Mouse (Mus musculus) lung, embryonic 16.5 days (tissue): ENCODE measurements around the gene Defb13. TPM values are rescaled to one million over a fixed set of nuclear protein-coding genes. Genes with fewer than 3 reads are reported as not detected.
"Not testable (repeated sequence)": the region's sequence is repeated elsewhere in the genome, so short reads cannot be mapped to it uniquely, and the experiment has no call there.

ENCODE experiments used
- ATAC-seq: fragments of 200-750 bp; cut with Nextera tagmentation; 2 replicates; pipeline ENCODE4 v1.8.0; 2017; ENCODE audit warnings: low read depth, mild to moderate bottlenecking, moderate library complexity
- H3K27ac ChIP-seq: fragments of 300-500 bp; sonication (generic); 2 replicates; pipeline ENCODE4 v1.5.1; 2014; ENCODE audit warnings: mild to moderate bottlenecking, control low read depth, low read length
- H3K27me3 ChIP-seq: fragments of 300-500 bp; sonication (generic); 2 replicates; pipeline ENCODE4 v1.6.1; 2014; ENCODE audit warnings: low read depth, low read length, mixed read lengths; ENCODE audit not compliant: control insufficient read depth, insufficient read depth
- H3K36me3 ChIP-seq: fragments of 300-500 bp; sonication (generic); 2 replicates; pipeline ENCODE4 v1.6.1; 2014; ENCODE audit warnings: low read length; ENCODE audit not compliant: control insufficient read depth, insufficient read depth
- H3K4me1 ChIP-seq: fragments of 300-500 bp; sonication (generic); replicated peaks from 2 replicates; pipeline ENCODE4 v1.6.1; 2014; ENCODE audit warnings: low read length, mixed read lengths; ENCODE audit not compliant: control insufficient read depth, insufficient read depth
- H3K4me2 ChIP-seq: fragments of 300-500 bp; sonication (generic); 2 replicates; pipeline ENCODE4 v1.6.1; 2014; ENCODE audit warnings: low read depth, low read length, control low read depth
- H3K4me3 ChIP-seq: fragments of 300-500 bp; sonication (generic); 2 replicates; pipeline ENCODE4 v1.5.1; 2014; ENCODE audit warnings: mild to moderate bottlenecking, low read length, control low read depth
- H3K9ac ChIP-seq: fragments of 300-500 bp; sonication (generic); 2 replicates; pipeline ENCODE4 v1.6.1; 2014; ENCODE audit warnings: low read length, control low read depth
- H3K9me3 ChIP-seq: fragments of 300-500 bp; sonication (generic); 2 replicates; pipeline ENCODE4 v1.6.1; 2016; ENCODE audit warnings: low read length; ENCODE audit not compliant: control insufficient read depth
- WGBS: fragments of 180-500 bp; shearing (Covaris S2); extraction: QIAGEN DNeasy Blood & Tissue Kit; methylation state at CpG from one replicate; pipeline ENCODE4 v1.1.7; 2014; 5-methylcytosine and 5-hydroxymethylcytosine counted together
- polyA plus RNA-seq: library from polyadenylated mRNA; unstranded; fragments of >200 nt; fragmentation: Nextera tagmentation; extraction: Ambion mirVana; gene quantifications from 2 replicates; pipeline ENCODE4 v1.2.1, GENCODE M21; 2015

The Defb13 gene
- polyA plus RNA-seq, result not detected in 2 replicates

- Histone ChIP-seq H3K36me3 (no peaks in the 10 kb centered on the region), H3K27me3 (no peaks in the 10 kb centered on the region), H3K4me1 (no peaks in the 10 kb centered on the region), H3K4me2 (no peak within 1 kb of the TSS), H3K9ac (no peak within 1 kb of the TSS), H3K4me3 (no peak within 1 kb of the TSS), H3K9me3 (no peaks in the 10 kb centered on the region), H3K27ac (no peak within 1 kb of the TSS)
- 86% methylated on average over 6 of the region's 6 CpGs for WGBS
- no peak for ATAC-seq
Observed at GRCm38 (mm10) chr8:21946462-21946861, at the start of gene Defb13. Gene Defb13 (plus strand): TSS chr8:21946762.

DNA sequence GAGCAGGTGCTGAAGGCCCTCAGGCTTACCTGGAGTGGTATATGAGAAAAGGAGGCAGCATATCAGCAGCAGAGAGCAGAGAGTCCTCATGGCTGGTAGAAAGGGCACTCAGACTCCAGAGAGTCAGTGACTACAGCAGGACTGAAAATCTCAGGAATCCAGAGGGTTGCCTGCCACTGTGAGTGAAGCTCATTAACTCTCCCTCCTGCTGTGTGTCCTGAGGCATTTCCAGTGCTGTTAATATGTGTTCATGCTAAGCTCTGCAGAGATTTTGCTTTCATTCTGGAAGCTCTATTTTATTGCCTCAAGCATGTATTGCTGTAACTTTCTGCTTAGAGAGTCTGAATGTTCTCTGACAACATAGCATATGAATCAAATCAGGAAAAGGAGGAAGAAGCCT lies 40.3 kb upstream of the Defb13 start, which contains the start of gene Defb11:
Gene Defb11, minus strand, starts transcription at position 123 of the 400 bp plus-strand sequence.
- not testable (repeated sequence) for H3K9me3 ChIP-seq, H3K36me3 ChIP-seq, H3K4me3 ChIP-seq, ATAC-seq, H3K9ac ChIP-seq, H3K4me1 ChIP-seq, H3K27ac ChIP-seq, H3K27me3 ChIP-seq, H3K4me2 ChIP-seq

DNA sequence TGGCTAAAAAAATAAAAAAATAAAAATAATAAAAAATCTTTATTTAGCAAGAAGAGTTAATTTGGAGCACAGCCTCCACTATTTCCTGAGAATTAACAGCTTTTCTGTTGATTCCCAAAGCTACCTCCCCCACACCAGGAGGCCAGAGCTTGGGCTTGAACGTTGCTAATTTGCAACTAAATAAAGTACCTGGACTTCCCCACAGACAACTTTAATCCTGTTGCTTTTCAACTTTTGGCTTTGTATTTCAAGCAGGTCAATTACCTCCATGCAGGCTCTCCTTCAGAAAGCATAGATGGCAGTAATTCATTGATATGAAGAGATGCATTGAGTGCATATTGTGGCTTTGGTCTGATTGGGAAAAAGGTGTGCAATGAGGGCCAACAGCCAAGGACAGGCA lies 34.6 kb upstream of the Defb13 start:
- H3K9ac ChIP-seq, result no peak overlapping the region
- no peaks in the 10 kb centered on the region for H3K36me3 ChIP-seq
- no peaks in the 10 kb centered on the region for H3K27me3 ChIP-seq
- no peaks in the 10 kb centered on the region for H3K4me1 ChIP-seq
- no peak overlapping the region for H3K4me3 ChIP-seq
- no peak overlapping the region for H3K27ac ChIP-seq
- H3K4me2 ChIP-seq, result no peak overlapping the region
- H3K9me3 ChIP-seq, result no peaks in the 10 kb centered on the region
- no peak for ATAC-seq
- 19% methylated on average over 1 of the region's 1 CpGs for WGBS

- ATAC-seq, result no peak
- Histone ChIP-seq H3K4me1 (no peaks in the 10 kb centered on the region), H3K36me3 (no peaks in the 10 kb centered on the region), H3K4me2 (no peak overlapping the region), H3K27me3 (no peaks in the 10 kb centered on the region), H3K27ac (no peak overlapping the region), H3K4me3 (no peak overlapping the region), H3K9me3 (no peaks in the 10 kb centered on the region), H3K9ac (no peak overlapping the region)
- 27% methylated on average over 2 of the region's 2 CpGs for WGBS
Observed at GRCm38 (mm10) chr8:21912554-21912953, 34.0 kb upstream of the Defb13 start.

GRCm38 (mm10) chr8:21915625-21916024 lies 30.9 kb upstream of the Defb13 start:
- no peak overlapping the region for H3K27ac ChIP-seq
- H3K36me3 ChIP-seq, result no peaks in the 10 kb centered on the region
- H3K9me3 ChIP-seq, result no peaks in the 10 kb centered on the region
- WGBS, result 81% methylated on average over 3 of the region's 3 CpGs
- H3K4me2 ChIP-seq, result no peak overlapping the region
- no peaks in the 10 kb centered on the region for H3K27me3 ChIP-seq
- no peaks in the 10 kb centered on the region for H3K4me1 ChIP-seq
- H3K9ac ChIP-seq, result no peak overlapping the region
- ATAC-seq, result no peak
- no peak overlapping the region for H3K4me3 ChIP-seq

DNA sequence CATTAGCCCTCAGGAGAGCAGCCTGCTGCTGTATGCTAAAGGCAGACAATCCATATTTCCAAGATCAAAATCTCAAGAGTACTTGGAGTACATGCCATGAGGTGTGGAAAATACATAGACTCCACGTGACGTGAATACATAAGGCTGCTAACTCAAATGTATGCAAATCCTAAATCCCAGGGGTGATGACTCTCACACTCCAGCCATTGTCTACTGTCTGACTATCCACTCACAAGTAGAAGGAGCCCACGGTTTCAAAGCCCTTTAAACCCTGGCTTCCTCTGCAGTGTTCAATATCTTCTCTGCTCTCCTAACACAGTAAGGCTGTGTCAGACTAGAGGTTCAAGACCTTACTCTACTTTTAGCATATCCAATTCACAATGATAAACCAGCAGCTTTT lies 15.8 kb upstream of the Defb13 start:
- not testable (repeated sequence) for H3K4me3 ChIP-seq, H3K9me3 ChIP-seq, H3K4me1 ChIP-seq, H3K27me3 ChIP-seq, ATAC-seq, H3K9ac ChIP-seq, H3K27ac ChIP-seq, H3K36me3 ChIP-seq, H3K4me2 ChIP-seq
- 76% methylated on average over 3 of the region's 3 CpGs for WGBS

- WGBS, result 90% methylated on average over 6 of the region's 6 CpGs
- Histone ChIP-seq H3K36me3 (no peaks in the 10 kb centered on the region), H3K4me1 (no peaks in the 10 kb centered on the region), H3K4me3 (no peak within 1 kb of the TSS), H3K9me3 (no peaks in the 10 kb centered on the region), H3K27ac (no peak within 1 kb of the TSS), H3K9ac (no peak within 1 kb of the TSS), H3K4me2 (no peak within 1 kb of the TSS), H3K27me3 (no peaks in the 10 kb centered on the region)
- ATAC-seq, result no peak
Observed at GRCm38 (mm10) chr8:21932610-21933009, 14.0 kb upstream of the Defb13 start, which contains the start of gene Defb15. Gene Defb15 (minus strand): TSS chr8:21932710.

GRCm38 (mm10) chr8:21938052-21938451 lies 8.5 kb upstream of the Defb13 start, which contains the start of gene Defb35:
Gene Defb35 (plus strand): TSS chr8:21938352.
- H3K9ac ChIP-seq, H3K4me3 ChIP-seq, ATAC-seq, H3K36me3 ChIP-seq, H3K9me3 ChIP-seq, H3K4me1 ChIP-seq, H3K4me2 ChIP-seq, H3K27ac ChIP-seq, H3K27me3 ChIP-seq: not testable (repeated sequence)
- 80% methylated on average over 4 of the region's 4 CpGs for WGBS

- 53% methylated on average over 9 of the region's 9 CpGs for WGBS
- ATAC-seq, result no peak
Observed at GRCm38 (mm10) chr8:21947311-21948017, 902 bp downstream of the Defb13 start.

More at GRCm38 (mm10) chr8:21947311-21948017, 902 bp downstream of the Defb13 start:
- H3K27ac ChIP-seq, result no peak overlapping the region
- H3K36me3 ChIP-seq, result no peaks in the 10 kb centered on the region
- H3K9me3 ChIP-seq, result no peaks in the 10 kb centered on the region
- no peaks in the 10 kb centered on the region for H3K4me1 ChIP-seq
- no peak overlapping the region for H3K4me2 ChIP-seq
- no peaks in the 10 kb centered on the region for H3K27me3 ChIP-seq
- H3K4me3 ChIP-seq, result no peak overlapping the region
- no peak overlapping the region for H3K9ac ChIP-seq
